Mouse (Mus musculus): ENCODE results near the gene Sync. TPM values are rescaled to one million over a fixed set of nuclear protein-coding genes. Genes with fewer than 3 reads are reported as not detected.

The Sync gene
- total RNA-seq (2014; fragmentation: Nextera tagmentation) (not detected in 2 replicates), total RNA-seq (2017) (not detected in 2 replicates)

DNA sequence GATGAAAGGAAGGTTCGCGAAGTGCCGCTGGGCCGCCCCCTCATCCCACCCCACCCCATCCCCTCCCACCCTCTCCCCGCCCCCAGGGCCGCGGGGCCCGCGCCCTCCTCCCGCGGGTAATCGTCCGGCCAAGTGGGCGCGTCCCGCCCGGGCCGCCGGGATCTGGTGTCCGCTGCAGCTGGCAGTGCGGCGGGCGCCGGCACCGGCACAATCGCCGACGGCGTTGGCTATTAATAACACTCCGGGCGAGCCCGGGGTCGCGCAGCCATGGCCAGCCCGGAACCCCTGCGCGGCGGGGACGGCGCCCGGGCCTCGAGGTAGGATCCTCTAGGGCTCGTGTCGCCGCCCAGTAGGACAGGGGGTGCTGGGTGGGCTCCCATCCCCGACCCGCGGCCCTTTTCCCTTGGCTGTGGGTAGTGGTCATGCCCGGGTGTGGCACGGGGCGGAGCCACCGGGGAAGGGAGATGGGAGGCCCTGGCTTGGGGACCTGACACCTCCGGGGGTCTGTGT, at the start of gene Sync:
Gene Sync (plus strand): TSS at position 146 of the 510 bp plus-strand sequence.
- ATAC-seq (replicated peaks; ENCODE audit: poor library complexity, severe bottlenecking): peak; percentile 28

DNA sequence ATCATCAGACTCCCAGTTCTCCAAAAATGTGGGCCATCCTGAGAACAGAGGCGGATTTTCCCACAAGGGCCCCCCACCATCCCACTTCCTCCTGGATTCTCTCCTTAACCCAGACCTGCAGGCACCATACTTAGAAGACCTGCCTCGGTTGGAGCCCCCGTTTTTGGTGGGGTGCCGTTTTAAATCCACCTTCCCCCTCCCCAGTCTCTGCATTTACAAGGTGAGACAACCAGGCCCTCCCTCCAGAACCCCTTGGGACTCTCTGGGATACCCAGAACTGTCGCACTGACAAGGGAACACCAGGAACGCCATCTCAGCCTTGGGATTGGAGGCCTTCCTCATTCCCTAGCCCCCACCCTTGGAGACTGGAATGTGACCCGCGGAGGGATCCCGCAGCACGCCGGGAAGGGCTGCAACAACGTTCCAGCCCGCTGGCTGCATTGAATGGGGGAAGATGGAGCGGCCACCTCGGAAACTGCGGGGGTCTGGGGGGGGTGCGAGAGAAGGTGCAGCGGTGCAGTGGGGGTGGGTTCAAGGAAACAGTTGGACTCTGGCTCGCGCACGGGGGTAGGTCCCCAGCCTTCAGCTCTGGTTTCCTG, 49.5 kb upstream of the Sync start:
- ATAC-seq (replicated peaks; ENCODE audit: poor library complexity, severe bottlenecking): no peak

DNA sequence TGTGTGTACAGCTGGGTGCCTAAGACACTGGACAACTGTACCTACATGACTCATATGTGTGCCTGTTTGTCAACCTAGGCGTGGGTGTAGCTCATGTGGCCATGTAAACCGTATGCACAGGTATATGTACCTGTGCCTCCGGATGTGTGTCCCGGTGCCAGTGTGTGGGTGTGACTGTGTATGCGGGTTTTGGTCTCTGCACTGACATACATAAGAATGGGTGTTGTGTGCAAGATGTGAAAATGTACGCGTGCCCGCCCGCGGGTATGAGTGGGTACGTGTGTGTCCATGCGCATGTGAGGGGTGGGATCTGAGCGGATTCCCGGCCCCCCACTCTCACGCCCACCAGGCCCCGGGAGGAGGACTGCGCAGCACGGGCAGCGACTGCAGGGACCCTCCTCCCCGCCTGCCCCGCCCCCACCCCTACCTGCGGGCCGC, 48.8 kb upstream of the Sync start:
- ATAC-seq (replicated peaks; ENCODE audit: poor library complexity, severe bottlenecking): no peak

DNA sequence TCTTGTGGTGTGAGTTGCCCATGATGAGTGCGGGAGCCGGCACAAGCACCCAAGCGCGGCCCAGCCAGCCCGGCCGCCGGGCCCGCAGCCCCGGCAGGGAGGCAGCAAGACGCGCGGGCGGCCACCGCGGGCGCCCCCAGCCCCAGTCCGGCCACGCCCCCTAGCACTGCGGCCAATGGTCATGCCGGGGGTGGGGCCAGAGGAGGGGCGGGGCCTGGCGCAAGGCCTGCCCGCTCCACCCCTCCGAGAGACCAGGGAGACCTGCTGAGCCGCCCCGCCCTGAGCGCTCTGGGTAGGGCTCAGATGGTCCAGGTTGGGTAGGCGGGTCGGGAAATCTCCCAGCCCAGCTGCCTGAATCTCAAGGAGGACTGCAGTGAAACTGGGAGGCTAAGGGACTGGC, 48.3 kb upstream of the Sync start:
- peak; percentile 84 for ATAC-seq (replicated peaks; ENCODE audit: poor library complexity, severe bottlenecking)

DNA sequence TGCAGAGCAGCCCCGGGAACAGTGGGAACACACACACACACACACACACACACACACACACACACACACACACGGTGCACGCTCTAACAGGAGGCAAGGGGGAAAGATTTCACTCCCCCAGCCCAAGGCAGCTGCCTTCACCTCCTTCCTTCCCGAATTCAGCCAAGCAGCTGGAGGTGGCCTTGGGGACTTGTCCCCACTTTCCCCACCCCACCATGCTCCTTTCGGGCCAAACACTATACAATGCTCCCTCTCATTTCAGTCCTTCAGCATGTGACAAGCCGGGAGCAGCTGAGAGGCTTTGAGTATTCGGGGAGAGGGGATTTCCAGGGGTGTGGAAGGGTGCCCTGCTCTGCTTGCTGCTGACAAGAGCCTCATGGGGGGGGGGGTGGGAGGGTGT, 45.5 kb upstream of the Sync start:
- ATAC-seq (replicated peaks; ENCODE audit: poor library complexity, severe bottlenecking): no peak

DNA sequence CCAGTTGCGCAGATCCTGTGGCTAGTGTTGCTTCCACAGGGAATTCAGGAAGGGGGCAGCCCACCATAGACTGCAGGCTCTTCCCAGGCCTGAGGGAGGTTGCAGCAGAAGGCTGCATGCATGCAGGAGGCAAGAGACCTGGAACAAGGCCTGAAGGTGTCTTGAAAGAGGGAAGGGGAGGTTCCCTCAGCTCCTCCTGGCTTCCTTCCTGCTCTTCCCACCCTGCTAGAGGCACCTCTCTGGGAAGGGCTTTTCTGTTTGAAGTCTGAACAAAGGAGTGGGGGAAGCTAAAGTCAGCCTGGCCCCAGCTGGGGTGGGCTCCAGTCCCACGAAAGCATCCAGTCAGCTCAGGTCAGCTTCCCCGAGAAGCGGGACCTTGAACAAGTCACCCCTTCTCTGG, 45.1 kb upstream of the Sync start:
- ATAC-seq (replicated peaks; ENCODE audit: poor library complexity, severe bottlenecking): no peak

DNA sequence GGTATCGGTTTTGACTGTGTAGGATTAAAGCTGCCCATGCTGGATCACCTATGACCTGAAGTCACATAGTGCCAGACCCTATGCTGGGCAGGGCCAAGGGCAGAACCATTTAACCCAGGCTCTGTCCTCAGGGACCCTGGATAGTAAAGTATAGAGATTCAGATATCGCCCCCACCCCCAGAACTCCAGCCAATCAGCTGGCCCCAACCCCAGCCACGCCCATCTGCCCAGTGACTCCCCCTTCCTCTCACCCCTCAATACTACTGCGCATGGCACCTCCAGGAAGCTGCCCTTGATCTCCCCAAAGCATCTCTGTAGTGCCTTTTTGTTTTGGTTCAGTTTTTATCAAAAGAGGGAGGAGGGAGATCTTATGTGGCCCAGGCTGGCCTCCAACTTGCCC, 44.7 kb upstream of the Sync start:
- no peak for ATAC-seq (replicated peaks; ENCODE audit: poor library complexity, severe bottlenecking)

DNA sequence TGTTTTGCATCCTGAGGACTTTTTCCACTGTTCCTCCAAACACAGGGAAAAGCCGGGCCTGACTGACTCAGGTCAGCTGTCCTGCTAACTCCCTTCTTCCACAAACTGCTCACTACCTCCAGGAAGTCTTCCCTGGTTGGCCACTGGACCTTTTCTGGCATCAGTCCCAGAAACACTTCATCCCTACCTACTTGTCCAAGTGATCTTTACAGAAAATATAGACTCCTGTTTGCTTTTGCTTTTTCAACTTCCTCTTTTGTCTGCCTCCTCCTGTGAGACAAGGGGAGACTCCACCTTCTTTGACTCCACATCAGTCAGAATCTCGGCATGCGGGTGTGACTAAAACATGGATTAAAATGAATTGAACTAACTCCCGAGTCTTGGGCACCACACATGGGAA, 42.6 kb upstream of the Sync start:
- peak; percentile 59 for ATAC-seq (replicated peaks; ENCODE audit: poor library complexity, severe bottlenecking)

DNA sequence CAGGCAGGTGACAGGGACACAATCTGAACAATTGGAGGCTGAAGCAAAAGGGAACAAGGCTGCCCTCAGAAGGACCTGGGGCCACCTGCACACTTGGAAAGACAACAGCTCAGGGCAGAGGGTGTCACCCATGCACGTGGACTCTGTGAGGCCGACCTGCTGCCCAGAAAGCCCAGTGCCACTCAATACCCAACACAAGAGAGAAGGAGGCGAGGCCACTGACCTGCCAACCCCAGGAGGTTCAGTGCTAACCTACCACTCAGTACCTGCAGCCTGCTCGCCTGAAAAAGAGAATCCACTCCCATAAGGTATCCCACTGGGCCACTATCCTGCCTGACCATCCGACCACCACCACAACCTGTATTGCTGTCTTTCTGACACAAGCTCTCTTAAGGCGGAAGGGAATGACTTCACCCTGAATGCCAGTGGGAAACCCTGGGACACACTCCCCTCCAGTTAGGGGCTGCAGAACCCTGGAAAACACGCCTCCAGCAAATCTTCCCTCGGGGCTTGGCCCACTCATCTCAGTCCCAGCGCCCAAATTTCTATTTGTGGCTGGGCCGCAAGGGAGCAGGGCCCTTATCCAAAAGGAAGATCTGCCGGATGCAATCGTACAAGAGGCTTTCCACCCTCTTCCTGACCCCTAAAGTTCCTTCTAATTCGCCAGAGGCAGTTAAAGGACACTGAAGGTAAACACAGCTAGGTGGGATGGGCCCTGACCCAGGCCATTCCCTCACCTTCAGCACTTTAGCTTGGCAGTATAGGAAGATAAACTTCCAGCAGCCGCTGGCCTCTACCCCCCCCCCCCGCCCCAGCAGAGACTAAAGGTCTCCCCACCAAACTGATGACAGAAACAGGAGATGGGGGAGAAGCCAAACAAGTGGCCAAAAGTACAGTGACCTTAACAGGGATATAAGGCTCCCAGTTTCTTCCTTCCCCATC, 40.8 kb upstream of the Sync start:
- ATAC-seq (replicated peaks; ENCODE audit: poor library complexity, severe bottlenecking): no peak

DNA sequence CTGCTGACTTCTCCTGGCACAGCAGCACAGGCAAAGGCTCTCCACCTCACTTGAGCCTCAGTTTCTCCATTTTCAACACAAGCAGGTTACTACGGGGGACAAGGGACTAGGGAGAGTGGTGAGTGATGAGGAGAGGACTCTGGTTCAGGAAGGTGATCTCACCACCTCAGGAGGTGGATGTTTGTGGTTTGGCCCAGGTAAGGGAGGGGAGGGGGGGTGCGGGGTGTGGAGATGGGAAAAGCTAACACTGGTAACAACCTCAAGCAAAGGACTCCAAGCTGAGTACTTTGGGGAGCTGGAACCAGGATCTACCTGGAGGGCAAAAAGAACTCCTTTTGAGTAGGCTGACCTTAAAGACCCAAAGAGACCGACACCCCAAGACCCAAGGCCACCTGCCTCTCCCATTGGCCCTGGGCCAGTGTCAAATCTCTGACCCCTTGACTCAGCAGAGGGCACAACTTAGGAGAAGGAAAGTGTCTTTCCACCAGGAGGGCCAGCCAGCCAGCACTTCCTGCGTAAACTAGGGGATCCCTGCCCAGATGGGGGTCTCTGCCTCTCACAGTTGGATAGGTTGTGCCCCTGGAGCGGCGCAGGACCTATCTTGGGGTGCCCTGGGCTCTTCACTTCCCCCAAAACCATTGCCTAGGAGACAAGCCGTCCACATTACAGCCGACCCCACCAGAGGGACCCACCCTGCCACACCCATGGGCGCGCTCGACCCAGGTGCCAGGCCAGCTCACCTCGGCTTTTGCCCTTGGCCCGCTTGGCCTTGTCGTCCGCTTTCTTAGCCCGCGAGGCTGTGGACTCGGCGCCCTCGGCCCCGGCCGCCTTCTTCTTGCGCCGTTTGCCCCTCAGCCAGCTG, 39.8 kb upstream of the Sync start:
- ATAC-seq (replicated peaks; ENCODE audit: poor library complexity, severe bottlenecking): no peak

DNA sequence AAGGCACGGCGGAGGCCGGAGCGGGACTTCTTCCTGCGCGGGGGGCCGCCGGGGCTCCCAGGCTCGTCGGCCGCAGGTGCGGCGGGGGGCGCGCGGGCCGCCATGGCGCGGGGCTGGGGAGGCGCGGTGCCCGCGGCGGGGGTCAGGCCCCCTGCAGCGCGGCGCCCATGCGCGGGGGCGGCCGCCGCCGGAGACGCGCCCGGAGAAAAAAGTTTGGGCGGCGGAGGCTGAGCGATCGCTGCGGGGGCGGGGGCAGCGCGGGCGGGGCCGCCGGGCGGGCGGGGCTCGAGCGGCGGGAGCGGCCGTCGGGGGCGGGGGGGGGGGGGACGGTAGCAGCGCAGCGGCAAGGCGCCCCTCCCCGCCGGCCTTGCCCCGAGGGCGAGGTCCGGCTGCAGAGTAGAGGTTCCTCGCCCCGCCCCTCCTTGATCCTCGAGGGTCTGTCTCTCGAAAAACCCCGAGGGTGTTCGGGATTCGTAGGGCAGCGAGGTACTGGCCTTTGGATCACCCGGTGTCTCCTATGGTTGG, 39.1 kb upstream of the Sync start:
- ATAC-seq (replicated peaks; ENCODE audit: poor library complexity, severe bottlenecking): no peak

DNA sequence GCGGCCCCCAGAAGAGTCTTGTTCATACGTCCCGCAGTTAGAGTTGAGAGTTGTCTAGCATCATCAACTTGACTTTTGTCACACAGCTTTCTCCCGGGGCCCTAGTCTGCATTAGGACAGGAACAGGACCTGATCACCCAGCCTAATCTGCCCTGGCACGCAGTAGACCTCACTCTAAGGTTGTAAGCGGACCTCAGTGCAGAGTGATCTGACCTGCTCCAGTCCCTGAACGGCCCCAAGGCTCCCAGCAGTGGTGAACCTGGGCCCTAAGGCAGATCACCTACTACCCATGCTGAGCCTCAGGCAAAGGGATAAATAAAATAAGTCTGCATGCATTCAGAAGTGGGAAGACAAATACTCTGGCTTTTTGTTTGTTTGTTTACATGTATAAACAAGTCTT, 38.1 kb upstream of the Sync start:
- no peak for ATAC-seq (replicated peaks; ENCODE audit: poor library complexity, severe bottlenecking)

DNA sequence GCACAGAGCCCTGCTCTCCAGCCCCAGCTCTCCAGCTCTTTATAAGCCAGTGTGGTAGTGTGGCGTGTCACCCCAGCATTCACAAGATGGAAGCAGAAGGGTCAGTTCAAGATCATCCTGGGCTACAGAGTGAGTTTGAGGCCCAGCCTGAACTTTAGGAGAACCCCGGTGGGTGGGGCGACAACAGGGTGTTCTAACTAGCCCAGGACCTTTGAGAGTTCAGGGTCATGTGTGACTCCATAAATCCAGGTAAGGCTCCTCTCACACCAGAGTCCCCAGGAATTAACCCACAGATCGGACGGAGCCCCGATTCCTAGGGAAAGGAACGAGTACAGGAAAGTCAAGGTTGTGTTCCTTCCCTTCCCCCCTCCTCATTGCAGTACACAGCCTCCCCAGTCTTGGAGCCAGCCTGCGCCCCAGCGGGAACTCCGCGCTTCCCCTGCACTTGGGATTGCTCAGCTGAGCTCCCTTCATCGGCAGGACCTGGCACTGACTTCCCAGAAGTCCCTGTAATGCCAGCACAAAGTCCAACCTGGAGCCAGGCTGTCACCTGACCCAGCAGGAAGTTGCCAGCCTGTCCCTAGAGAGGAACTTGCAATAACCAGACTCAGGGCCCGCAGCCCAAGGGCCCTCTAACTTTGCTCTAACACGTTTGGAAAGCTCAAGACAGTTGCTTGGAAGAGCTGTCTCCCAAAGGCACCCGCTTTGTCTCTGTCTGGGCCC, 36.5 kb upstream of the Sync start:
- peak; percentile 49 for ATAC-seq (replicated peaks; ENCODE audit: poor library complexity, severe bottlenecking)

DNA sequence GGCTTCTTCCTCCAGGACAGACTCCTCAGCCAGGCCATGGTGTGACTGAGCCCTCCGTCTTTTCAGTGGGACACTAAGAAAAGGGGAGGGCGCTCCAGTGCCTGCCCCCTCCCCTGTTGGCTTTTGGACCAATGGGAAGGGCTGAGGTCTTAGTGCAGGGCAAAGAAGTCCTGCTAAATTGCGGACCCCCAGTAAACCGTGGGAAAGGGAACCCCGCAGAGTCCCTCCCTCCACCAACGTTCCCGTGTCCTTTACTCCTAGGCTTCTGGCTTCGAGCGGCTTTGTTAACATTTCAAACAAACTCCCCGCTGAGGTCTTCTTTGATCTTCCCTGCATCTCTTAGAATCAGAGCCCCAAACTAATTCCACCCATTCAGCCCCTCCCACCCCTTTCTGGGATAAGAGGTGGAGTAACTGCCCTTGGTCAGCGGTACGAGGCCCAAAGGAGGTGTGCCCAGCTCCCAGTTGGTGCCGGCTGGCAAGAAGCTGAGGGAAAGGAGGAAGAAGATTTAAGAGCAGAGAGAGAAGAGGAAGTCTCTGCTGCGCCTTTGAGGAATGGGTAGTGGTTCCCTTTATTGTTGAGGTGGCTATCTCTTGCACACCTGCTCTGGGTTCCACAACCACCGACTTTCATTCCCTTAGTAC, 35.8 kb upstream of the Sync start:
- ATAC-seq (replicated peaks; ENCODE audit: poor library complexity, severe bottlenecking): peak; percentile 79

DNA sequence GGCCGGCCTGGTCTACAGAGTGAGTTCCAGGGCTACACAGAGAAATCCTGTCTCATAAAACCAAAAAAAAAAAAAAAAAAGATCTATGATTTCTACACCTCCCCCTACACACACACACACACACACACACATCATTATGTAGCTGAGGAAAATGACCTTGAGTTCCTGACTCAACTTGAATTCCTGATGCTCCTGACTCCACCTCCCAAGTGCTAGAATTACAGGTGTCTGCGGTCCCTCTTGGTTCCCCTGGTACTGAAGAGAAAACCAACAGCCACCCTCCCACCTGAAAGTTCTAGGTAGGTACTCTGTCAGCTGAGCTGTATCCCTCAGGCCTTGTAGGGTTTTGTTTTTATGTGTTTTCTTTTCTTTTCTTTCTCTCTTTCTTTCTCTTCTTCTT, 34.9 kb upstream of the Sync start:
- ATAC-seq (replicated peaks; ENCODE audit: poor library complexity, severe bottlenecking): no peak

DNA sequence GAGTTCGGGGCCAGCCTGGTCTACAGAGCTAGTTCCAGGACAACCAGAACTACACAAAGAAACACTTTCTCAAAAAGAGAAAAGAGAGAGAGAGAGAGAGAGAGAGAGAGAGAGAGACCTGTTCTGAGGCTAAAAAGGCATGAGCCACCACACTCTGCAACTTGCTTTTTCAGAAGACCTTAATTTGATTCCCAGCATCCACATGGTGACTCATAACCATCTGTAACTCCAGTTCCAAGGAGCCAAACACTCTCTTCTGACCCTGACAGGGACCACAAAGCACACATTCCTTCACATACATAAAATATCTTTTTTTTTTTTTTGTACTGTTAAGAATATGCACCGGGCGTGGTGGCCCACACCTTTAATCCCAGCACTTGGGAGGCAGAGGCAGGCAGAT, 32.8 kb upstream of the Sync start:
- no peak for ATAC-seq (replicated peaks; ENCODE audit: poor library complexity, severe bottlenecking)

DNA sequence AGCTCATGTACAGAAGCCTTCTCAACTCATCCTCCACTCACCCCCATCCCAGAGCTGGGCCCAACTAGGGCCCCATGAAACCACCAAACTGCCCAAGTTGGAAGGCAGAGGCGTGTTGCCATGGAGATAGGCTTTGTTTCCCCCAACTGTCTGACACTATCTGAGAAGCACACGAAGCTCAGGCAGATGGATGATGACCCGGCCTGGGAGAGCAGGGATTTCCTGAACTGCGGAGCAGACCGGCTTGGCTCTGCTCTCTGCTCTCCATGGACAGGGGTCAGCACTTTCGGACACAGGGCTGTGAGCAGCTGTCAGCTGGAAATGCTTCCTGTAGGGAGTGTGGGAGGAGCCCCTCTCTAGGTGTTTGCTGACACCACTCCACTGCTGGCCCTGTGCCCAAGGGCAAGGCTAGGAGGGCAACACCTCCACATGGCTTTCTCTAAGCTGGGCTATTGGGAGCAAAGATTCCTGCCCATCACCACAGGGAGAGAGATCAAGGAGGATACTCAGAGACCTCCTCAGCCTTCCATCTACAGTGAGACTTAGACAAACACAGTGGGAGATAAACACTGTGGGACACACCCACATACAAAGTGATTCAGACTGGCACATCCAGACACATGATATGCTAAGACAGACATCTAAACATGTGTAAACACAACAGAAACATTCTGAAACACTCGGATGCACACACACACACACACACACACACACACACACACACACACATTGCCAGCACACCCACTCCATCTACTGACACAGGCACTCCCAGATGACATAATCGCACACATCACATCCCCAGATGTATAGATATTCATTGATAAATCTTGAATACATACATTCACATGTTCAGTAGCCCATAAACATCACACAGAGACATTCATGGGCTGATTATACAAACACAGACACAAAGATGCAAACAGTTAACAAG, 30.7 kb upstream of the Sync start:
- peak; percentile 20 for ATAC-seq (replicated peaks; ENCODE audit: poor library complexity, severe bottlenecking)

DNA sequence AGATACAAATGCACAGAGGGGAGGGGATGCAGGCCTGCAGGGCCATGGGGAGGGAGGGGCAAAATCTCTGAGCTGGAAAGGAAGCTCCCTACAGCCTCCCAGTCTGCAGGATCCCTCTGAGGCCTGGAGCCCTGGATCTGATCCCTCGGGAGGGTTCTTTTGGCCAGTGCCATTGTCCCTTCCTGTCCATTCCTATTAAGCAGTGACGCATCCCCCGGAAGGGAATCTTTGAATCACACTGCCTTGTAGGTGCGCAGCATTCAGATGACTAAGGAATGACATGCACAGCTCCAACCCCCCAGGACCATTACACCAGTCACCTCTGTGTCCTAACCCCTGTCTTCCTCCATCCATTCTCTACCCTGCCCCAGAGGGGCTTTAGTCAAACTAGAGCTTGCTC, 28.3 kb upstream of the Sync start:
- ATAC-seq (replicated peaks; ENCODE audit: poor library complexity, severe bottlenecking): no peak
